Mouse (Mus musculus) erythroblast, embryonic 14.5 days (primary cell): ENCODE results near the gene Acpp. TPM values are rescaled to one million over a fixed set of nuclear protein-coding genes. Genes with fewer than 3 reads are reported as not detected.

Experiments
- H3K27me3 ChIP-seq: 2 replicates; pipeline ENCODE4 v1.6.1; 2012; ENCODE audit warnings: inconsistent platforms; ENCODE audit not compliant: control insufficient read depth
- H3K36me3 ChIP-seq: 2 replicates; pipeline ENCODE4 v1.6.1; 2012; ENCODE audit warnings: mild to moderate bottlenecking, inconsistent platforms; ENCODE audit not compliant: control insufficient read depth
- H3K4me1 ChIP-seq: 2 replicates; pipeline ENCODE4 v1.6.1; 2012; ENCODE audit warnings: inconsistent platforms; ENCODE audit not compliant: control insufficient read depth
- H3K4me3 ChIP-seq: replicated peaks from 2 replicates; pipeline ENCODE3; 2012; ENCODE audit warnings: moderate library complexity, mild to moderate bottlenecking, inconsistent platforms
- H3K9me3 ChIP-seq: 2 replicates; pipeline ENCODE4 v1.6.1; 2012; ENCODE audit warnings: low read length, inconsistent platforms, mixed read lengths; ENCODE audit not compliant: control insufficient read depth
- GATA1 ChIP-seq: IDR thresholded peaks from 2 replicates; pipeline ENCODE4 v1.6.1; 2012; ENCODE audit warnings: low read length, inconsistent platforms, mixed read lengths
- TAL1 ChIP-seq: IDR thresholded peaks from 3 replicates; pipeline ENCODE4 v1.6.1; 2012; ENCODE audit warnings: low read length, inconsistent platforms, mixed read lengths
- polyA plus RNA-seq: library from polyadenylated mRNA; stranded (reverse); fragments of >175 nt; gene quantifications from 2 replicates; pipeline ENCODE4 v1.2.3, GENCODE M21; 2012

Gene Acpp
- polyA plus RNA-seq, 1 experiment: not detected

DNA sequence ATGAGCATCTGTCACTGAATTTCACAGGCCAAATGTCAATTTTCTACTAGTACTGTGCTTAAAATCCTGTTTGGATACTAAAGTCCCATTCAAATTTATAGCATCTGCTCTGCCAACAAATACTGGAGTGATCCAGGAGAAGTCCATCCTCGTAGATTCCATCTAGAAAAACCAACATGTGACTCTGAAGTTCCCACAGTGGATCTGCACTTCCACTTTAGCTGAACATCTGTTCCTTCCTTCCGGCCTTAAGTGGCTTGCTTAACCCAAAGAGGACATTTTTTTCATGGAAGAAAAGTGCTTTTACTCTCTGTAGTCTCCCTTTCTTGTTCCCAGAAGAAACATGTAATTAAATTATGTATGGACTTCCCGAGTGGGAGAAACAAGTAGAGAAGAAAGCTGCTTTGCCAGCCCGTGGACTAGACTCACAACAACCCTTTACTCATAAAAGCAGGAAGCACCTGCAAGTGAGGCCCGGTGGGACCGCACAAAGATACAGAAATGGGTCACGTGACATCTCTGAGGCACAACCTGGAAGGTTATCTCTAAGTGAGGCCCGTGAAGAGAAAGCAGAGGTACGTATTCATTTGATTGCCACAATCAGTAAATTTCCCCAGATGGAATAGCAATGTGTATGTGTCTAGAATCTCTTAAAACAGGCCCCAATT, 93.6 kb downstream of the Acpp start:
- Histone ChIP-seq H3K36me3 (peaks cover 8% of the 10 kb centered on the region), H3K9me3 (no peaks in the 10 kb centered on the region), H3K4me1 (no peaks in the 10 kb centered on the region), H3K27me3 (no peaks in the 10 kb centered on the region), H3K4me3 (no peak overlapping the region)
- TF ChIP-seq TAL1 (no peak), GATA1 (no peak)

DNA sequence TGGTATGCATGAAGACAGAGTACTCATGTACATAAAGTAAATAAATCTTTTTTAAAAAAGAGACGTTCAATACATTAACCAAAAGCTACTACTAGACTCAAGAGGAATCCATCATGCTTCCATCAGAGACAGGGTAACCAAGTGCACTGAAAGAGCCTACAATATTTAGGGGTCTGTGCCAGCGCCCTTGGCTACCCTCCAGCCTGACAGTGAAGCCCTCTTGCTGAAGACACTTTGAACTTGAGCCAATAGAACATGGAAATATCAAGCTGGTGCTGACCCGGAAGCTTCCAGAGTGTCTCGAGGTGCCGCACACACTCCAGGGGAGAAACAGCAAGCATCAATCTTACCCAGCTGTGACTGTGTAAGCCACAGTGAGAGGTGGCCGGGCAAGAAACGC, 97.4 kb downstream of the Acpp start:
- no peaks in the 10 kb centered on the region for H3K9me3 ChIP-seq
- no peaks in the 10 kb centered on the region for H3K4me1 ChIP-seq
- no peak overlapping the region for H3K4me3 ChIP-seq
- H3K36me3 ChIP-seq: peaks cover 27% of the 10 kb centered on the region
- TF ChIP-seq GATA1: no peak
- no peak for TF ChIP-seq TAL1
- H3K27me3 ChIP-seq: no peaks in the 10 kb centered on the region

DNA sequence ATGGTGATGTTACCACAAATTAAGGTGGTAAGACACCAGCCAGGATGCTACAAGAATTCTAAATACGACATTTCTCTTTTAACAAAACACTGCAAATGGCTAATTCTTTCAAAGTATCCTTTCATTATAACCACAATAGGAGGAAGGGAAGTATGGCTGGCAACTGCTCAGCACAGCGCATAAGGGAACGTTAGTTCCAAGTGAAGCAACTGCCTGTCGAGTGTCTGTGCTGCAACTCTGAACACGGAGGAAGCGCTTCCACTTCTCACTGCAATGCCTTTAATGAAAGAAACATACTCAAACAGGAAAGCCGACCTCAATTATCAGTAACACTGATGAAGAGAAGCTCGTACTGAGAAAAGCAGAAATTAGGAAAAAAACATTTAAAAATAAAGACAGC, 98.5 kb downstream of the Acpp start:
- H3K36me3 ChIP-seq: peaks cover 34% of the 10 kb centered on the region

More for the DNA sequence above, 98.5 kb downstream of the Acpp start:
- no peaks in the 10 kb centered on the region for H3K4me1 ChIP-seq
- no peak overlapping the region for H3K4me3 ChIP-seq
- TF ChIP-seq GATA1 (no peak), TAL1 (no peak)
- H3K27me3 ChIP-seq: no peaks in the 10 kb centered on the region
- no peaks in the 10 kb centered on the region for H3K9me3 ChIP-seq

Other genes starting within 250 kb of the Acpp start
- not detected in 2 replicates for gene Ackr4, start 210.8 kb downstream of the Acpp start, polyA plus RNA-seq
- gene Dnajc13, start 74.8 kb downstream of the Acpp start, polyA plus RNA-seq: 0.41 and 0.61 TPM in 2 replicates
- gene Cpne4, start 209.5 kb upstream of the Acpp start, polyA plus RNA-seq: not detected in 2 replicates